Mouse (Mus musculus): Measurements from ENCODE around the gene Vwa3a. TPM values are rescaled to one million over a fixed set of nuclear protein-coding genes. Genes with fewer than 3 reads are reported as not detected.

The Vwa3a gene
- polyA plus RNA-seq, 1 experiment from 2014 or later, result not detected

Other genes starting within 250 kb of the Vwa3a start
- 72.9 to 108 TPM (median 91.4 TPM) in 3 replicates for gene Uqcrc2, start 104.1 kb upstream of the Vwa3a start, polyA plus RNA-seq (2018)
- gene Pdzd9, start 69.0 kb upstream of the Vwa3a start, polyA plus RNA-seq (2018), result 0.10 TPM in 1 of 3 replicates, not detected in the others
- gene Mosmo, start 61.7 kb upstream of the Vwa3a start, polyA plus RNA-seq (2018), result 9.4 to 12.6 TPM (median 12.5 TPM) in 3 replicates
- gene Gm5737, start 73.0 kb downstream of the Vwa3a start, polyA plus RNA-seq (2018), result not detected in 3 replicates
- 19.4 to 32.2 TPM (median 21.0 TPM) in 3 replicates for gene Eef2k, start 103.5 kb downstream of the Vwa3a start, polyA plus RNA-seq (2018)
- 10.5 to 18.0 TPM (median 11.9 TPM) in 3 replicates for gene Polr3e, start 178.4 kb downstream of the Vwa3a start, polyA plus RNA-seq (2018)
- gene Cdr2, start 243.0 kb downstream of the Vwa3a start, polyA plus RNA-seq (2018), result 3.2 to 6.3 TPM (median 4.4 TPM) in 3 replicates
- gene Mfsd13b, start 243.2 kb downstream of the Vwa3a start, polyA plus RNA-seq (2018), result 0.07 to 0.16 TPM in 2 of 3 replicates, not detected in the other

All from macrophage (primary cell).